Mouse (Mus musculus) megakaryocyte, embryonic 14.5 days (primary cell): Measurements from ENCODE around the gene Smyd1.

Source experiments
- FLI1 ChIP-seq: IDR thresholded peaks from 2 replicates; pipeline ENCODE4 v1.6.1; 2012; ENCODE audit warnings: low read length, inconsistent platforms, mixed read lengths
- GATA1 ChIP-seq: IDR thresholded peaks from 3 replicates; pipeline ENCODE4 v1.6.1; 2012; ENCODE audit warnings: mixed read lengths, low read length, inconsistent platforms, borderline replicate concordance

- no peak for TF ChIP-seq GATA1
- no peak for TF ChIP-seq FLI1
Observed at GRCm38 (mm10) chr6:71201925-71202324, 120.1 kb downstream of the Smyd1 start.
